Mouse (Mus musculus) naive thymus-derived CD4-positive, alpha-beta T cell, adult 2 months (primary cell): ENCODE measurements at regions not wholly inside any gene's neighbourhood (a gene's known extent, or its start where the extent isn't known, plus 50 kb on each side); places are given as distances from the start of the nearest gene placed in this dataset.
"Not testable (repeated sequence)": the region's sequence is repeated elsewhere in the genome, so short reads cannot be mapped to it uniquely, and the experiment has no call there.

ENCODE experiments used
- DNase-seq: peaks from one replicate; pipeline ENCODE4 v3.0.0-alpha.2; 2011; ENCODE audit warnings: low read depth

DNA sequence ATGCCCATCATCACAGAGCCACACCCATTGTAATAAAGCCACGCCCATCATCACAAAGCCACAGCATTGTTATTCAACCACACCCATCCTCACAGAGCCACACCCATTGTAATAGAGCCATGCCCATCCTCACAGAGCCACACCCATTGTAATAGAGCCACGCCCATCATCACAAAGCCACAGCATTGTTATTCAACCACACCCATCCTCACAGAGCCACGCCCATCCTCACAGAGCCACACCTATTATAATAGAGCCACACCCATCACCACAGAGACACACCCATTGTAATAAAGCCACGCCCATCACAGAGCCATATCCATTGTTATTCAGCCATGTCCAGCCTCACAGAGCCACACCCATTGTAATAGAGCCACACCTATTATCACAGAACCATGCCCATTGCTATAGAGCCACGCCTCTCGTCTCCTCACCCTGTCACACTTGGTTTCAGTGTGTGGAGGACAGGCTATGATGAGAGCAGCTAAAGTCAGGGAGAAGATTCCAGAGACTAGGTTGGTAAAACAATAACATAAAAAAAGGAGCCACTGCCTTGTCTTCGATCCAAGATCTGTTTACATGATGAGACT is 85.6 kb downstream of the Gxylt1 start:
- DNase-seq: no peak

DNA sequence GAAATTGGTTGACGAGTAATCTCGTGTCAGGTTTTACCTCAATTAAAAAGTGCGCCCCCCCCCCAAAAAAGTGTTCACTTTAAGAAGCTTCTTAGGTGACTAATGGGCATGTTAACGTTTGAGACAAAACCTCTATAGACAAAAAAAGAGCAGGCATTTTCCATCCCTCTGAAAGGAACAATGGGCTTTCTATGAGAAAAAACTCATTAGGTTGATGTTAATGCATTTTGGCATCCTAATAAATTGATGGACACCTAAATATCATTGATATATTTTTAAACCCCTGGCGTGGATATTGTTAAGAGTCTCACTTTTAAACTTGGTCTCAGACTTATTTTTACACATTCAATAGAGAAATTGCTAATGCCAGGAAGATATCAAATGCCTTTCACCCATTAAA is 98.8 kb downstream of the Gxylt1 start:
- DNase-seq: no peak

DNA sequence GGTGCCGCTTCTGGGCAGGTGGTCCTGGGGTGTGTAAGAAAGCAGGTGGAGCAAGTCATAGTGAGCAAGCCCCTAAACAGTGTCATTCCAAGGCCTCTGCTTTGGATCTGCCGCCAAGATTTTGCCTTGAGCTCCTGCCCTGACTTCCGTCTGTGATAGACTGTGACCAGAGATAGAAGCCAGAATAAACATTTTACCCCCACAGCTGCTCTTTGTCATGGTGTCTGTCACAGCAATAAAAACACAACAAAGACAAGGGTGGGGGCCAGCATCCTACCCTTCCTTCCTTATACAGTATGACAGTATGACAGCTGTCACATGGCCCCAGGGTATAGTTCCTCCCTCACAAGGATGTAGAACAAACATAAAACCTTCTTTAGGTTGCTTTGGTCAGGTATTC is 106.2 kb downstream of the Gxylt1 start:
- no peak for DNase-seq

DNA sequence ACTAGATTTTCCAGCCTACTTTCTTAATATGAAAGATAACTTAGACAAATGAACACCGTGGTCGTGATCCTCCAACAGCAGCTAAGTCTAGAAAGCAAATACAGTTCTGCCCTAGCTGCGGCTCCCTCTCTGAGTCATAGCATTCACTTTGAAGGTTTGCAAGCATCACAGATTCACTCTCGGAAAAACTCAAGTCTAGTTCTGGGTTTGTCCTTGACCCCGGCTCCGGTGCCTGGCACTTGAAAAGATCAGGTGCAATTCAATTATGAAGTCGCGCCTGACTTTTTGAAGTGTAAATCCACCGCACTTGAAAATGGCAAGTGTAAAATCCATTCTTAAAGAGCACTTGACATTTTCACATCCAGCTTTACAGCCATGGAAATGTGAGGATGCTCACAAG is 107.5 kb downstream of the Gxylt1 start:
- no peak for DNase-seq

DNA sequence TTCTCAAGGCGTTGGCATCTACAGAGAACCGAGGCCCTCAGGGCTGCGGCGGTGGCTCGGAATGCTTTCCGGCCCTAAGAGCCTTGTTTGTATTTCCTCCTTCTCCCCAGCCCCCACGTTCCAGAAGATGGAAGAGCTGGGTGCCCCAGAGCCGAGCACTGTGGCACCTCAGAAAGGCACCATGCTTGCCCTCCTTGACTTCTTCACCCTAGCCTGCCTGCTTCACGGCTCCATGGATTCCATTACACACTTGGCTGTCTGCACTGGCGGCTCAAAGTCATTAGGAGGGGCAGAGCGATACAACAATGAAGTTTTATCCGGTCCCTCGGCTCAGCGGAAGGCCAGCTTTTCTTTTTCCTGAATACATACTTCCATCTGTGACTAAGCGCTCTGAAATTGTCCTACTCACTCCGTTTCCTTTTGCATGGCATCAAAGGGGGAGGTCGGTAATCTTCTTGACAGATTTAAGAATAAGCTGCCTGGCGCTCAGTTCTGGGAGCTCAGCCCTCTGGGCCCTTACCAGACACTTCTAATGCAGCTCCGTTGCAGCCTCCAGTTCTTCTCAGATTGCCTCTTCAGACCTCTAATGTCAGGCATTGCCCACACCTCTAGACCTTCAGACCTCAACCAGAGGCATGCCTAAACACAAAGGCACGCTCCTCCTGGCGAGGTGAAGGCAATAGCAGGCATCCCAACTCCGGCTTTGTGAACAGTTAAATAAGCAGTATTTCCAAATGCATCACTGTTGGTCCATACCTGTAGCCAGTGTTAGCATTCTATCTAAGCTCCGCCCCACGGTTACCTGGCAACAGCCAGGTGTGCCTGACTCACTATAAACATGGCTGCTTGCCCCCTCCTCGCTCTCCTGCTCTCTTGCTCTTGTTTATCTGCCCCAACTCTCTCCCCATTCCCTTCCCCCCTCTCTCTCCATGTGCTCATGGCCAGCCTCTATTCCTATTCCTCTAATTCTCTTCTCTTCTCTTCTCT is 112.8 kb downstream of the Gxylt1 start:
- DNase-seq: no peak

DNA sequence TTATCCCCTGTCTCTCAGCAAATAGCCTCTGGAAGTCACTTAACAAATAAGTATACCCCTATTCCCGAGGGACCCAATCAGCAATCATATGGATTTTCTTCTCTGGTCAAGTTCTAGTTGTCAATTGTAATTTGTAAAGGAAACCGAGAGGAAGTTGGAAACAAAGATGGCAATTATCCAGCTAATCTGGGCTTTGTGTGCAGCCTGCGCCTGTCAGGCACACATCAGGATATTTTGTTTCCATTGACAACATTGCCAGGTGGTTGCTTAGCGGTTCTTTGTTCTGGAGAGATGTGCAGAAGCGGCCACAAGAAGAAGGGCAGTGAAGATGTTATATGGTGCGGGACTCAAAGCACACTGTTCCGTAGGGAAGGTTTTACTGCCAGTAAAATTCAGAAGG is 113.7 kb downstream of the Gxylt1 start:
- DNase-seq: no peak

DNA sequence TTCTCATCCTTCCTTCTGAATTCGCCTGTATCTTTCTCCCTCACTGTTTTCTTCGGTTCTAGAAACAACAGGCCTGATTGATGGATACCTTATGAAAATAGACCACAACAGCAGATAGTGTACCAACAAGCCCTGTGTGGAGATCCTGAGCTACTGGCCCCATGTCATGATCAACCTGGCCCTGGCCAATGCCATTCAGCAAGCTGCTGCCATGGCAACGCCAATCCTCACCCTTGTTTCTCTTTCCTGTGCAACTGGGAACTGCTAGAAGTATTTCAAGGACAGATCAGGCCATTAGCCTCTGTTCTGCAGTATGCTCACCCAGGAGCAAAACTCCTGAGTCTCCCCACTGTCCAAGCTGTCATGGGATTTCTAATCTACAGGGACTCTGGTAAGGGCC is 119.2 kb downstream of the Gxylt1 start:
- DNase-seq: no peak

DNA sequence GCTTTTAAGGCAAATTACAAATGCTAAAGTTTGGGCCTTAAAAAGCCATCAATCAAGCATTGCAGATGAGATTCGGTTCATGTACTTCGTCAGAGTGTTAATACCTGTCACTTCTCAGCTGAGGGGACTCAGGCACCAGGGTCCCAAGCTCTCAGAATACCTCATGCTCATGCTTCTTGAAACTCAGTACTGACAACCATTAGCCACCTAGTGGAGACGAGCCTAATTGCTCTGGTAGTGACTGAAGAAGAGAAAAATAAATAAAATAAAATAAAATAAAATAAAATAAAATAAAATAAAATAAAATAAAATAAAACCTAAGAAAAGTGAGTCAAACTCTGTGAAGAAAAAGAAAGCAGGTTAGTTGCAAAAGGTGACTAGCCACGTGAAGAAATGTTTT is 121.0 kb downstream of the Gxylt1 start:
- no peak for DNase-seq

DNA sequence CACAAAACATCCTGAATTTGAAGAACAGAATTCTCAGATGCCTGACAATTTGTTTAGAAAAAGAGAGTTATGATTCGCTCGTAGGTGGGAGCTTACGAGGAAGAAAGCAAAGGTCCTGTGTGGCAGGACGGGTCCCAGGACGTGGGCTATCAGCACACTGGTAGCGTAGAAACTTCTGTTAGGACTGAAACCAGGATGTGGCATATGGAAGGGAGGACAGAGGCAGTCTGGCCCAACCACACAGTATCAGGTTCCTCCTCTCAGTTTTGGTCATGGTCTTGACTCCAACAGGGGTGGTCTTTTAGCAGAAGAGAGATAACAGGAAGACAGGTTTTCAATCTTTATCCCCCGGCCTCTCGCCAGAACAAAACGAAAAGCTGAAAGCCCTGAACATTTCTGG is 130.1 kb downstream of the Gxylt1 start:
- DNase-seq: no peak

DNA sequence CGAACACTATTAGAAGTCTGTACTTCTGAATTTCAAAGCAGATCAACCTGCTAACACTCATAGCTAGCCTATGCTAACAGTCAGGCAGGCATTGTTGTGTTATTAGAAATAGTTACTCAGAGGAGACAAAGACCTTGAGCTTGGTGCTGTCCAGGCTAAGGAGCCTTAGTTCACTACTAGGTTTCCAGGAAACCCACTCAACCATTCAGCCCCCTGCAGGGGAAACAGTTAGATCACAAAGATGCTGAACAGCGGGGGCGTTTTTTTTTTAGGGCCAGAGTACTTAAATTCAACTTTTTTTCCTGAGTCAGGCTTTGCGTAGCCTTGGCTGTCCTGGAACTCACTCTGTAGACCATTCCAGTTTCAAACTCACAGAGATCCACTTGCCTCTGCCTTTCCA is 130.7 kb downstream of the Gxylt1 start:
- no peak for DNase-seq

DNA sequence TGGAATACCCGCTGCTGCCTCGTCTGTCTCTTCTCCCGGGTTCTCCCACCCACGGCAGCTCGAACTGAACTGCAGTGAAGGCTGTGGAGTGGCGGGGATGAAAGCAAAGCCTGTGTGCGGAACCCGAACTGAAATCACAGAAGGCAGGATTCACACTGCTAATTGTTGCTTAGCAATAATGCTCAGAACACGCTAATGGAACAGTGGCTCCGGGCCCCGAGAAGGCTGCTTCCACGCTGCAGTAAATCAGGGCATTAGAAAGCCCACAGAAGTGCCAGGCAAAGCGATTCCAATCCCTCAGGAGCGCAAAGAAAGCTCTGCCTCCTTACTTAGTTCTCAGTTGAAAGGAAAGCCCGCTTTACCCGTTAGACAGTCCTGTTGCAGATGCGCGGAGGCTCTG is 141.6 kb downstream of the Gxylt1 start:
- no peak for DNase-seq

DNA sequence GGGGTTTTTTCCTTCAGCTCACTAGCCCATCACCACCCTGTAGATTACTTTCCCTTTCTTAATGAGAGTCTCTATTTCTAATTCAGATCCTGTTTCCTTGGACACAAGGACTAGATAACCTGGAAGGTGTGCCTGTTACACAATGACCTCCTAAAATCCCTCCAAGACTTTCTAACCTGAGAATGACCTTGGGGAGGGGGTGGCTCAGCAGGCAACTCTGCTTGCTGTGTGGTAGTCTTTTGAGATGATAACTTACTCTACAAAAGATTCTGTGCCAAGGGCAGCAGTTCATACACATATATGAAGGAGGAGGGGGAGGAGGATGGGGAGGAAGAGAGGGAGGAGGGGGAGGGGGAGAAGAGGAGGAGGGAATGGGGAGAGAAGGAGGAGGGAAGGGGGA is 143.9 kb downstream of the Gxylt1 start:
- no peak for DNase-seq

DNA sequence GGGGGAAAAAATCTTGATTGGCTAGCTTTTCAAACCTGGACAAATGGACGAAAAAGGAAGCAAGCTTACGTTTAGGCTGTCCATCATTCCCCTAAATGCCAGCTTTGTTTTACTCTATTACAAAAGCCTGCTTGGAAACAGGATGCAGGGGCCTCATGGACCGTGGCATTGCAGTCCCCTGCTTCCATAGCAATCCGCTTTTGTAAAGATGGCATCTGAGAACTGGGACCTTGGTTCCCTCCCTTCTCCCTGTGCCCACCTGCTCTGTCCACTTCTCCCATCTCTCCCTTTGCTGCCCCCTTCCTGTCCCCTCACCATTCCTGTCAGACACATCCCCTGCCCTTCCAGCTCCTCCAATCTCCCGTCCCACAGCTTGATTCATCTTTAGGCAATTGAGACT is 149.7 kb downstream of the Gxylt1 start:
- DNase-seq: no peak

DNA sequence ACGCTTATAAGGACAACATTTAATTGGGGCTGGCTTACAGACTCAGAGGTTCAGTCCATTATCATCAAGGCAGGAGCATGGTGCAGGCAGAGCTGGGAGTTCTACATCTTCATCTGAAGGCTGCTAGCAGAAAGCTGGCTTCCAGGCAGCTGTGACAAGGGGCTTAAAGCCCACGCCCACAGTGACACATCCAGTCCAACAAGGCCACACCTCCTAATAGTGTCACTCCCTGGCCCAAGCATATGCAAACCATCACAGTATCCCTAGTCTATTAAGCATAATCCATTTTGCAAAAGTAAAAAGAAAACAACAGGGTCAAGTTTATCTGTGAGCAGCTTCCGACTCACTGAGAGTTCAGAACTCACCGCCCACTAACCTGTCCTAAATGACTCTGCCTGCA is 153.8 kb downstream of the Gxylt1 start:
- no peak for DNase-seq

DNA sequence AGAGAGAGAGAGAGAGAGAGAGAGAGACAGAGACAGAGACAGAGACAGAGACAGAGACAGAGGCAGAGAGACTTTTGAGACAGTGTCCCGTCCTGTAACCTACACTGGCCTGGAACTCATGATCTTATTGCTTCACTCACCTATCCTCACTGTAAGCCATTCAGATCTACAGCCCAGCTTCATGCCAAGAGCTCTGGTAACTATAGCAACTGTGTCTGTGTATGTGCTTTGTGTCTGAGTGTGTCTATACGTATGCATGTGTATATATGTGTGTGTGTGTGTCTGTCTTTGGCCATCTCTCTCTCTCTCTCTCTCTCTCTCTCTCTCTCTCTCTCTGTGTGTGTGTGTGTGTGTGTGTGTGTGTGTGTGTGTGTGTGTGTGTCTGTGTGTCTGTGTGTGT is 157.2 kb downstream of the Gxylt1 start:
- DNase-seq: not testable (repeated sequence)

DNA sequence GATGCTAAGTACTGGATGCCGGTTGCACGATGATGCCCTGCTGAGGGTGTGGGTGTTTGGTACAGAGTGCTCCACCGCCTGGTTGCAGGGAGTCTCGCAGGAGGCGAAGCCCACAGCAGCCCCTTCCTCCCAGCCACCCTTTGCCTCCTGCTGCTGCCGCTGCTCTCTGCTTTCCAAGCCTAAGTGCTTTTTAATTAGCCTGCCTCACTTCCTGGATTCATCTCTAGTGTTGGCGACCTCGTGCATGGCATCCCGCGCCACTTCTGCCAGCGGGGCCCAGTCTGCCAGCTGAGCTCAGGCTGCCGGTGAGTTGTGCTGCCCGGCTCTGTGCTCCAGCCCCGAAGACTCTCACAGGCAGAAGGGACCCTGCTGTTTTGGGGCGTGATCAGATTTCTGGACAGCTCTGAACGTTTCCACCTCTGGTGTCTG is 159.3 kb downstream of the Gxylt1 start:
- no peak for DNase-seq

DNA sequence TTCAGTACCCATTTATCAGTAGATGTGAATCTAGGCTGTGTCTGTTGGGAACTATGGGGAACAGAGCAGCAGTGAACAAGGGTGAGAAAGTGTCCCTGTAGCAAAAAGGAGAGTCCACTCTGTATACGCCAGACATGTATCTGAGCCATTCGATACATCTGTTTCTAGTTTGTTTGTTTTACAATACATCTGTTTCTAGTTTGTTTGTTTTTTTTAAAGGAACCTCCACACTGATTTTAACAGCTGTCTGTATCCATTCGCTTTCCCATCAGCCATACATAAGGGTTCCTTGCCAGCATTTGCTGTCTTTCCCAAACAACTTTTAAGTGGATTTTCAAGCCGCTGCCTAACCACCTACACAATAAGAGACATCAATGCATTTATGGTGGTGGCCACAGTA is 170.0 kb downstream of the Gxylt1 start:
- DNase-seq: no peak

DNA sequence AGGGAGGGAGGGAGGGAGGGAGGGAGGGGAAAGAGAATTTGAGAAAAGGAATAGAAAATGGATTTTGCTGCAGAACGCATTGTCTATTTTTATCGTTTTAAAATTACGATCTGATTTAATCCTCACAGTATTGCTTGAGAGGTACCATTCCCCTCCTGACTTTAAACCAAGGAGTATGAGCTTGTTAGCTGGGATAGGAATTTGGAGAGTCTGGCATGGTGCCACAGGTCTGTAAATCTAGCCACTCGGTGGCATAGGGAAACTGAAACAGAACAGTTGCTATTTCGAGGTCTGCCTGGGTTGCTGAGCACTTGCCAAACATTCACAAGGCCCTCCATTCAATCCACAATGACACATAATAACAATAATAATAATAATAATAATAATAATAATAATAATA is 171.6 kb downstream of the Gxylt1 start:
- no peak for DNase-seq

DNA sequence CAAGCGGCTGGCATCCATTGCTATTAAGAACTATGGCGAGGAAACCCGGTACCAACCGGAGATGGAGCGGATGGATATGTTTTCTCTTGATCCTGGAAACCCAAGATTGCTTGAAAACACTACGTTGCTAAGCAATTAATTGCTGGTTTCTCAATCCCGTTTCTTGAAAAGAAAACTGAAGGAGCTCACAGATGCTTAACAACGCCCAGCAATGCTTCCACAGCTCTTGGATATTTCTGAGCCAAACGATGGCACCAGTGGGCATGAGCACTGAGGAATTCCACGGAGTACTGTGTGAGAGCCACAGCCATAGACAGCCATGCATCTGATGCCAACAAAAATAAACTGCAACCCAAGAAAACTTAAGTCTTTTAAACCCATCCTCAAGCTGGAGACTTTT is 173.1 kb downstream of the Gxylt1 start:
- DNase-seq: no peak

DNA sequence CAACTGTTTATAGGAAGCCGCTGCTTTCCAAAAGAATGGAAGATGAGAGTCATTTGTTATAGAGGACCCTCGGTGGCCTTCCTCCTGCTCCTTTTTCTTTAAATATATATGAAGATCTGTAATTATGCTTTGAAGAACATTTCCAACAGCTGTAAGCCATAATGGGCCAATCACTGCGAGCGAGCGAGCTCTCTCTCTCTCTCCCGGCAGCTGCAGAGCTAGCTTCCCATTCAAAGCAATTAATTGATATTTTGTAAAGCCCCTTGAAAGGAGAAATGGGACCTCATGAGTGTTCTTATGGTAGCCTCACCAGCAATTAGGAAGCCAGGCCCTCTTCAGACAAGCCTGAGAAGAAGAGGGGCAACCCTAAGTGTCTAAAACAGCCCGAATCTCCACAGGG is 174.1 kb downstream of the Gxylt1 start:
- DNase-seq: no peak

DNA sequence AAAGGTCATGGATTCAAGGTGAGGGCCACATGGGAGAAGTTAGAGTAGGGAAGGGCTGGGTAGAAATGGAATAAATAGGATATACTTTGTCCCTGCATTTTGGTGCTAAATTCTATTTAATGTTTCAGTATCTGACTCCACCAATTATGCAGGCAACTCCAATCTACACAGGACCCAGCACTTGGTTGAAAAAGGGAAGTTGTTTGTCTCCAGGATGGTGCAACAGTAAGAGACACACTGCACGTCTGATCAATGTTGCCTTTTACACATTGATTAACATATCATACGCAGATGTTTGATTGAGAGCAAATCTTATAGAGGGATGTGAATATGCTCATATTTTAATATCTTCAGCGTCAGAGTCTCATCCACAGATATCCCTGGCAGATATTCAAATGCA is 175.1 kb downstream of the Gxylt1 start:
- no peak for DNase-seq

DNA sequence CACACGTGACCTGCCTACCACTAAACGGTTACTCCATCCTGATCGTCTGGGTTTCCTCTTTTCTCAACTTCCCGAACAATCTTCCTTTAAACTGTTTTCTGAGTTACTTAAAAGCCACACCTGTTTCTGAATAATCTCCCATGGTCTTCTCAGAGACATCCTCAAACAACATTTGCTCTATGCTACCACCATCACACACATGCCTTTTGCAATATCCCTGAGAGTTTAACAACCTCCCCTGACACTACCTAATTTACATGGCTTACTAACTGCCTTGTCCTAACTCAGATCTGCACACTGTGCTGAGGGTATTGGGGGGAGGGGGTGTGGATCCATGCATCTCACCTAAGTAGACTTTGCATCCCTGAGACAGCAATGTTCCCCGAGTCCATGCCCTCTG is 178.6 kb downstream of the Gxylt1 start:
- no peak for DNase-seq

DNA sequence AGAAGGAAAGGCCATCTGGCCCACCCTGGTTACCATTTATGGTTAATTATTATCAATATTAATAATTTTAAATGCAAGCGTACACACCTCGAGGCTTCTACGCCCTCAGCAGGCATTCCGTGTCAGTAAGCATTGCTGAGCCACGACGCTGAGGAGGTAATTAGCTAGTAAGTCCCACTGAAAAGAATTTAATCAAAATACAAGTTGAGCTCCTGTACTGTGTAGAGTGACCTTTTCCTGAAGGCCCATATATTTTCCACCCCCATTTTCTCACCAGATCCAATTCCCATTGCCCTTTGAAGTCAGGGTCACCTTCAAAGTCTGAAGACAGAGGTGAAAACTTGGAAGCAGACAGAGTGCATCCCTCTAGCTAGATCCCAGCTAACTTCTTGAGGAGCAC is 179.8 kb downstream of the Gxylt1 start:
- DNase-seq: no peak
